Mouse (Mus musculus) embryonic fibroblast, embryonic 13.5 days (primary cell): ENCODE results near the gene 2010300C02Rik. TPM values are rescaled to one million over a fixed set of nuclear protein-coding genes. Genes with fewer than 3 reads are reported as not detected.
"Not testable (repeated sequence)": the region's sequence is repeated elsewhere in the genome, so short reads cannot be mapped to it uniquely, and the experiment has no call there.

Experiments
- H3K27ac ChIP-seq: 2 replicates; pipeline ENCODE4 v1.5.1; 2012; ENCODE audit warnings: low read length, control low read depth, inconsistent platforms; ENCODE audit not compliant: insufficient read depth
- H3K4me1 ChIP-seq: 2 replicates; pipeline ENCODE4 v1.6.1; 2011; ENCODE audit warnings: low read length; ENCODE audit not compliant: control insufficient read depth, insufficient read depth
- H3K4me3 ChIP-seq: 2 replicates; pipeline ENCODE4 v1.5.1; 2011; ENCODE audit warnings: mild to moderate bottlenecking, control low read depth, low read length; ENCODE audit not compliant: insufficient read depth
- CTCF ChIP-seq: IDR thresholded peaks from 2 replicates; pipeline ENCODE4 v1.5.1; 2011; ENCODE audit warnings: mild to moderate bottlenecking, control low read depth, low read length, moderate library complexity, borderline replicate concordance; ENCODE audit not compliant: insufficient read depth
- POLR2A ChIP-seq: IDR thresholded peaks from 2 replicates; pipeline ENCODE4 v1.6.1; 2011; ENCODE audit warnings: low read depth, mild to moderate bottlenecking, control low read depth, low read length, moderate library complexity
- polyA plus RNA-seq: library from polyadenylated mRNA; stranded (reverse); fragments of >200 nt; gene quantifications from 2 replicates; pipeline ENCODE4 v1.2.4, GENCODE M21; 2011; ENCODE audit warnings: low read depth; ENCODE audit not compliant: missing spikeins, insufficient read length

2010300C02Rik gene
- polyA plus RNA-seq, 1 experiment: 0.18 TPM

- no peak overlapping the region for H3K4me3 ChIP-seq
- no peak overlapping the region for H3K27ac ChIP-seq
- no peak for TF ChIP-seq CTCF
- TF ChIP-seq POLR2A: no peak
- H3K4me1 ChIP-seq: no peaks in the 10 kb centered on the region
Observed at GRCm38 (mm10) chr1:37734841-37735240, 15.0 kb upstream of the 2010300C02Rik start.

GRCm38 (mm10) chr1:37729353-37729752 is 9.5 kb upstream of the 2010300C02Rik start:
- no peak for TF ChIP-seq POLR2A
- TF ChIP-seq CTCF: no peak
- H3K27ac ChIP-seq: no peak overlapping the region

DNA sequence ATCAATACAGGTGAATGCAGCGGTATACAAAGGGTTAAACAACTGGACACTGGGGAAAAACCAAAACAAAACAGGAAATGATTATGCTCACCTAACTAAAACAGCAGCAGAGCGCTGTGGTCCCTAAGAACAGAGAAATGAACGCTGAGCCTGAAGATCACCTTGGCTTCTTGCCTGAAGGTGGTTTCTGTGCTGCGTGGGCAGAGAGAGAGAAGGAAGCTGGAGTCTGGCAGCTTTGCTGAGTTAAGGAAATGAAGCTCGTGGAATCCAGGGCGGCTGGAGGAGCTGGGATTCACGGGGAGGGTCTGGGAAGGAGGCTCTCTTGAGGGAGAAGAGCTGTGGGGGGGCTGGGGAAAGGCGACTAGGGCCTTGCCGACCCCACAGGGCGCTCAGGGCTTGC is 8.2 kb upstream of the 2010300C02Rik start:
- TF ChIP-seq CTCF: no peak
- no peak for TF ChIP-seq POLR2A
- no peak overlapping the region for H3K27ac ChIP-seq

More at GRCm38 (mm10) chr1:37729353-37729752, 9.5 kb upstream of the 2010300C02Rik start:
- Histone ChIP-seq H3K4me1 (no peaks in the 10 kb centered on the region), H3K4me3 (no peak overlapping the region)

DNA sequence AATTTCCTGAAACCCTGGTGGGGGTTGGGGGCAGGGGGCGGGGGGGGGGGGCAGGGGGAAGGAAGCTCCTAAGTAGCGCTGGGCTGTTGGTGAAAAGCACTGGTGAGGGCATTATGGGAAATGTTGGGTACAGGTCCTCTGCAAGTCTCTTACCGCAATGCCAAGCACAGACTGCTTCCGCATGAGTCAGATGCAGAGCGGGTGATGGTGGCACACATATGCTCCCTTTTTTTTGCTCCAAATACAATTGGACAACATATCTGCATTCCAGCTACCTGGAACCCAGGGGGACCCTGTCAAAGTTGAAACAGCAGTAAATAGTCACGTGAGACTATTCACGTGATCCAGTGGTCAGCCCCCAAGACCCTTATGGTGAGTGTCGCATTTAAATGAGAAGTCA is 7.3 kb upstream of the 2010300C02Rik start:
- H3K27ac ChIP-seq: no peak overlapping the region
- H3K4me1 ChIP-seq: no peaks in the 10 kb centered on the region
- H3K4me3 ChIP-seq: no peak overlapping the region
- TF ChIP-seq CTCF (no peak), POLR2A (no peak)

More for the DNA sequence above, 8.2 kb upstream of the 2010300C02Rik start:
- Histone ChIP-seq H3K4me3 (no peak overlapping the region), H3K4me1 (no peaks in the 10 kb centered on the region)

DNA sequence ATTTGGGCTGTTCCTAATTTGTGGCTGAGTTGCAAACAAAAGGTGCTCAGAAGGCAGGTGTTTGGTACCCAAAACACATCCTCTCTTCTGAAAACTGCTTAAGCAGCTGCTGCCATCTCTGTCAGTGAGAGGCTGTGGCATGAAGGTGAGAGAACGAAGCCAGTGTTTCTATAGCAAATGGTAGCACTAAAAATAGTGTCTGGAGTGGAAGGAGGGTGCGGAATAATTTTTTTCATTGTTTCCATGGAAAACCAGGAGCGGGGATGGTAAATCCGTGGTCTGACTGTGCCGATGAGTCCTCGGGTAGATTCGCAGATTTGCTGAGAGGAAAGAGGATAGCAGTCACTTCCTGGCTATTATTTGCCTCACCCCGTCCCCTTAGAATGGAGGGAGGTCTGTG is 6.5 kb upstream of the 2010300C02Rik start:
- no peak for TF ChIP-seq POLR2A
- Histone ChIP-seq H3K27ac (no peak overlapping the region), H3K4me1 (no peaks in the 10 kb centered on the region), H3K4me3 (no peak overlapping the region)

- H3K27ac ChIP-seq: no peak overlapping the region
- no peaks in the 10 kb centered on the region for H3K4me1 ChIP-seq
- TF ChIP-seq CTCF (no peak), POLR2A (no peak)
- H3K4me3 ChIP-seq: no peak overlapping the region
Observed at GRCm38 (mm10) chr1:37725880-37726279, 6.0 kb upstream of the 2010300C02Rik start.

GRCm38 (mm10) chr1:37721092-37721491 is 1.2 kb upstream of the 2010300C02Rik start:
- Histone ChIP-seq H3K27ac (no peak overlapping the region), H3K4me1 (no peaks in the 10 kb centered on the region), H3K4me3 (no peak overlapping the region)
- no peak for TF ChIP-seq CTCF
- no peak for TF ChIP-seq POLR2A

GRCm38 (mm10) chr1:37719030-37719723 is 708 bp downstream of the 2010300C02Rik start:
- no peaks in the 10 kb centered on the region for H3K4me1 ChIP-seq
- H3K4me3 ChIP-seq: 0 out of 2 replicates have a peak overlapping the region, but pooled peaks have one; percentile 12
- no peak overlapping the region for H3K27ac ChIP-seq
- TF ChIP-seq POLR2A (no peak), CTCF (no peak)

DNA sequence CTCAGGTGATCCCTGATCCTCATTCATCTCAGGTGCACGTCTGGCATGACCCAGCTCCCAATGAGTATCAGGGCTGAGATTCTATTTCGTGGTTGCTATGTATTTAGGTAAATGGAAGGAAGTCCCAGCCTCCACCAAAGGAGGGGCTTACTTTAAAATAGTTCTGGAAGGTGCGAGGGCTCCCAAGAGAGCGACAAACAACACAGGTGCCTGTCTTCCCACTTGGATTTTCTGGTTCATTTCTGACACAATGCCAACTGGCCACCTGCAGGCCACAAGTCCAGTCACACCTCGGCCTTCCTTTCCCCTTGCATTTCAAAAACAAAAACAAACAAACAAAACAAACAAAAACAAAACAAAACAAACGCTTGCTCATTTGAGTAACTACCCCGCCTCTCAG is 1.4 kb downstream of the 2010300C02Rik start:
- no peaks in the 10 kb centered on the region for H3K4me1 ChIP-seq
- no peak overlapping the region for H3K4me3 ChIP-seq
- no peak overlapping the region for H3K27ac ChIP-seq
- TF ChIP-seq POLR2A: no peak
- no peak for TF ChIP-seq CTCF

DNA sequence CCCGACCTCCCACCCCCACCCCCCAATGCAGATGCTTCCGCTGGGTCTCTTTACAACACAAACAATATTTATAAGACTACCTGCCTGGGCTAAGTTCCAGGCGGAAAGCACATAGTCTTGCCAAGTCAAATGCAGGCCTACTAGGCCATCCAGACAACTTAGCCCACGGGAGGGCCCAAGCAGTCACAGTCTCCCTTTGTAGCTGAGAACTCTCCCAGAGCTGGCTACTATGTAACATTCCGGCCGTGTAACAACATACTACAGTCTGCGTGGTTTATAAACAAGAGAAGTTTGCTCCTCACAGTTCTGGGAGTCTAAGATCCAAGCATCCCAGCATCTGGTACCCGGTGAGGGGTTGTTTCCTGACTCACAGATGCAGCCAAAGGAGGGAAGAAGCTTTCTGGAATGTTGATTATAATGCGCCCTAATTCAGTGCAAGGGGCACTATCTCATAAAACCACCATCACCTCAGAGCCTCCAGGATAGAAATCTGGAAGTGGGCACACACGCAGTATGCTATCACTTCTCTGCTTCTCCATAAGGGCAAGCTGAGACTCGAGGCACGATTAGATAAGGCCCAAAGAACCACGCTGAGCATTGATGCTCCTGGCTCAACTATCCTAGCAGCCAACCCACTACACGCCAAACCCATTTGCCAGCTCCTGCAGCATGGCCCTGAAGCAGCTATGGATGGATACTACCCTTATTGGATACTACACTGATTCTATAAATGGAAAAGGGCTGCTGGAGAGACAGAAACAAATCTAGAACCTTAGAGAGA is 2.3 kb downstream of the 2010300C02Rik start:
- no peak overlapping the region for H3K27ac ChIP-seq
- no peaks in the 10 kb centered on the region for H3K4me1 ChIP-seq
- no peak overlapping the region for H3K4me3 ChIP-seq
- TF ChIP-seq CTCF (no peak), POLR2A (no peak)

- not testable (repeated sequence) for H3K4me3 ChIP-seq, H3K4me1 ChIP-seq, H3K27ac ChIP-seq
Observed at GRCm38 (mm10) chr1:37712357-37712737, 7.5 kb downstream of the 2010300C02Rik start.
